Mouse (Mus musculus) gastrocnemius, postnatal 14 days (tissue): ENCODE measurements around the gene Unk. TPM values are rescaled to one million over a fixed set of nuclear protein-coding genes. Genes with fewer than 3 reads are reported as not detected.

ENCODE experiments used
- DNase-seq: peaks from one replicate; pipeline ENCODE4 v3.0.0; 2021; ENCODE audit warnings: mixed read lengths
- intact Hi-C: fragments of 180-260 bp; cut with DNase I; formaldehyde crosslinking; loops from one replicate; pipeline ENCODE4 v1.15.1; 2025; ENCODE audit warnings: low total_unique reads
- long read RNA-seq, 2 experiments: library from polyadenylated mRNA; stranded (forward); transcript quantifications; one replicate each; pipeline ENCODE4 v2.0.0; 2021
- total RNA-seq, 2 experiments: library from RNA; stranded (reverse); gene quantifications; 2 replicates each; pipeline ENCODE4 v1.2.3; 2021

Gene Unk
- total RNA-seq: 1 to 10 TPM; 7.3 to 7.7 TPM
- long read RNA-seq, experiment 1, partial matches to known transcripts: 2 of 8 reads
- long read RNA-seq, experiment 1, other reads (novel, unspliced or antisense): 4 of 8 reads
- long read RNA-seq, experiment 2, transcript Unk-201 (16 exons, 3,735 nt): major isoform, 5 of 7 reads
- long read RNA-seq, experiment 2, partial matches to known transcripts: 2 of 7 reads
- long read RNA-seq, experiment 2, other reads (novel, unspliced or antisense): 0 of 7 reads

DNA sequence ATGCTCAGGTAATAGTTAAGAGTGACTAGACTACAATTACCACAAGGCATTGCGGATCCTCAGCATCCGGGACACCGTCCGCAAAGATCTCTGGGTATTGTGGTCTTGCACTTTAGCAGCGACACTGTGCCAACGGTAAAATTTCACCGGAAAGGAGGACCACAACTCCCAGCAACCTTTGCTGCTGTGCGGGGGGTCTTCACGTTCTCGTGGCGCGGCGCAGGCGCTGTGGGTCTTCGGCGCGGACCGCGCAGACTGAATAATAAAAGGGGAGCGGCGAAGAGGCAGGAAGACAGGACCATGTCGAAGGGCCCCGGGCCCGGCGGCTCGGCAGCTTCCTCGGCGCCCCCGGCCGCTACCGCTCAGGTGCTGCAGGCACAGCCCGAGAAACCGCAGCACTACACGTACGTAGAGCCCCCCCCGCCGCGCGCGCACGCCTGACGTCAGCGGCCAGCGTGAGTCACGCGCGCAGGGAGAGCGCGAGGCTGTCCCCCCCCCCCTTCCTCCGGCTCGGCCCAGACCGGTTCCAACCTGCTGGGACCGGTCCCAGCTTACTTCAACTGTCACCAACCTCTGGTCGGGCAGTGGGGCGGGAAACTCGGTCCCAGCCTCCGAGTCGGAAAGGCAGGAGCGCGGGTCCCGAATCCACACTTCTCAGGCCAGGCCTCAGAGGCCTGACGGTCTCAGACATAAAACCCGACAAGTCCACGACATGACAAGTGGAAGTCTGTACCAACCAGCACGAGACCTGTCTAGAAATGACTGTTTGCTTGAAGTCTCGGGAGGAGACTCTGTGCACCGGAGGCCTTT, at the start of gene Unk:
Unk (plus strand) TSS at position 235 of the 810 bp plus-strand sequence.
- intact Hi-C loops: loop anchor here (10.0 kb wide), 1 partner anchor 105 kb away; the partner anchor contains the start of genes Mrpl38 and Trim65
- DNase-seq: peak; percentile 96

DNA sequence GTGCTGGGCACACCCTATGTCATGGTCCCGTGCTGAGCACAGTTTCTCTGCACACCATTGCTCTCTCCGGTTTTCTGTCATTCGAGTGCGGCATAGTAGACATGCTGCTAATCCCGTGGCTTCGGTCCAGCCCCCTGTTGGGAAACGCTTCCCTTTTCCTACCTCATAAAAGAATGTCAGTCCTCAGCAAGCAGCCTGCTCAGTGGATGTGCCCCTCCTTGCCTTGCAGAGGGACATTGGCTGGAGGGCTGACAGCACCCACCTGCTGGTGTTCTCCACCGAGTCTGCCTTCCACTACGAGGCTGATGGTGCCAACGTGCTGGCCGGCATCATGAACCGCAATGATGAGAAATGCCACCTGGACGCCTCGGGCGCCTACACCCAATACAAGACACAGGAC, 47.6 kb upstream of the Unk start:
- intact Hi-C loops: no loop called here
- no peak for DNase-seq

DNA sequence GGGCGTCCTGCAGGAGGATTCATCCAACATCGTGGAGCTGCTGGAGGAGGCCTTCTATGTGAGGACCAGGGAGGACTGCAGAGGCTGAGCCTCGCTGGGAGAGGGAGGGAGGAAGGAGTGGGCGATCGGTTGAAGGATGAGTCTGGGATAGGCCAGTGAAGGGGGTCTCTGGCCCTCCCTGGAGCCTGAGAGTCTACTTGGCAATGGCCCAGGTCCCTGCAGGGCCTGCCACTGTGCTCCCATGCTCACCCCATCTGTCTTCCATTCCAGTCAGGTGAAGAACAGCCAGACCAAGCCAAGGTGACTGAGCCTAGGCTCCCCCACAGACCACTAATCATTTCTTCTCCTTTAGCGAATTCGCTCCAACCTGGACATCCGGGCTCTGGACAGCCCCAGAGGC, 46.8 kb upstream of the Unk start:
- intact Hi-C loops: no loop called here
- DNase-seq: no peak

DNA sequence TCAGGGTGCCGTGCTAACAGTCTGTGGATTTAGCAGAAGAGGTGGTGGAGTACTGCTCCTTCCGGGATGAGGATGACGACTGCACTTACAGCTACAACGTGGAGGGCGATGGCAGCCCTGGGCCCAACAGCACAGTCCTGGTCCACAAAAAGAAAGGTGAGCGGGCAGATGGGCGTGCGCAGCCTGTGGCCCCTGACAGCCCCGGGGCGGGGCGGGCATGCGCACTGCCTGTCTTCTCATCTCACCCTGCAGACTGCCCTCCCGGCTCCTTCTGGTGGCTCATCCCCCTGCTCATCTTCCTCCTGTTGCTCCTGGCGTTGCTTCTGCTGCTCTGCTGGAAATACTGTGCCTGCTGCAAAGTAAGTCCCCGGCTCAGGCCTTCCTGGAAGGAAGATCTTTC, 40.4 kb upstream of the Unk start:
- DNase-seq: no peak
- intact Hi-C loops: no loop called here

DNA sequence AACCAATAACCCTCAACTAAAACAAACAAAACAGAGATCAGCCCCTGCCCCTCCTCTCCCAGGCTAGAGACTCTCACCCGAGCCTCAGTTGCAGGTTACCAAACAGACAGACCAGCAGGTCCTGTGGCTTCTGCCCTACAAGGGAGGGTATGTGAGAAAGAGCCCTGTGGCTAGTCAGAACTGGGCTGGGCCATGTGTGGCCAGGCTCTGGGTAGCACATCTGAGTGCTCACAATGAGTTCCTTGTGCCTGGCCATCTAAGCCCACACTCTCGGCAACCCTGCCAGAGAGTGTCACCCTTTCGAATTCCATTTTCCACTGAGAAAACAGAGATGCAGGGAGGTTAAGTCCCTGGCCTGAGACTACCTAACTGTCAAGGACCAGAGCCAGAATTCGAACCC, 38.0 kb upstream of the Unk start:
- DNase-seq: no peak
- intact Hi-C loops: no loop called here

DNA sequence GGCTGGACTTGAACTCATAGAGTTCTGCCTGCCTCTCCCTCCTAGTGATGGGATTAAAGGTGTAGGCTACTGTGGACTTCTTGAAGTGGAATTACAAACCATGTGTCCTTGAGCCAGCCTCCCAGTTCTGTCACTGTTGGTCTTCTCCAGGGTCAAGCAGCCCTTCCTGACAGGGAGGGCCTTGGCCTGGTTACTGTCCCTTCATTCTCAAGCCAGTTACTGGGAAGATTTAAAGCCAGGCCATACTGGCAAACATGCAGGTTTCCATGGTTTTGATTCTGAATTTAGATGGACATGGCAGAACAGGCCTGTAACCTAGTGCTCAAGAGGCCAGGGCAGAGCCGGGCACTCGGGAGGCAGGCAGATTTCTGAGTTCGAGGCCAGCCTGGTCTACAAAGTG, 34.9 kb upstream of the Unk start:
- intact Hi-C loops: no loop called here

DNA sequence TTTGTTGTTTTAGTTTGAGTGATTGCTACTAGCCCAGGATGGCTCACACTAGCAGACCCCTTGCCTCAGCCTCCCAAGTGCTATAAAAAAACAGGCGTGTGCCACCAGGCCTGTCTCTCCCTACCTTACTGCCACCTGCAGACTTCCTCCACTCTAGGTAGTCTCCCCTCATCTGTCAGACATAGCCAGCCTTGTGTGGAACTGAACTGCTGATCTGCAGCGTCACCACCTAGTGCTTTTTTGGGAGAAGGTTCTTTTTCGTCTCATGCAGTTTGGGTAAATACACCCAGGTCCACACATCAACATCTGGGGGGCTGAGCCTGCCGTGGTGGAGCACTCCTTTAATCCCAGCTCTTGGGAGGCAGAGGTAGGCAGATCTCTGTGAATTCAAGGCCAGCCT, 33.1 kb upstream of the Unk start:
- DNase-seq: no peak
- intact Hi-C loops: no loop called here

More for the DNA sequence above, 34.9 kb upstream of the Unk start:
- DNase-seq: no peak

DNA sequence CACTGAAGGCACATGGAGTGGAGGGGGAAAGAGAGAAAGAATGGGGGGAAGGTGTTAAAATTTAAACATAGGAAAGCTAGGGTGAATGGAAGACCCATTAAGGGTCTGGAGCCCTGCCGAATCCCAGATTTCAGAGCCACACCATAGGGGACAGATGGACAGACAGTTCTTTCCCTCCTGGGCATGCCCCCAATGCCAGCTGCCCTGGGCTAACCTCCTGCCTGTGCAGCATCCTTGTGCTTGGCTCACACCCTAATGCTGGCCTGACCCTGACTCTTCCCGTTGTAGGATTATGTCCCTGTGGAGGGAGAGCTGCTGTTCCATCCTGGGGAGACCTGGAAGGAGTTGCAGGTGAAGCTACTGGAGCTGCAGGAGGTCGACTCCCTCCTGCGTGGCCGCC, 32.5 kb upstream of the Unk start:
- intact Hi-C loops: no loop called here

DNA sequence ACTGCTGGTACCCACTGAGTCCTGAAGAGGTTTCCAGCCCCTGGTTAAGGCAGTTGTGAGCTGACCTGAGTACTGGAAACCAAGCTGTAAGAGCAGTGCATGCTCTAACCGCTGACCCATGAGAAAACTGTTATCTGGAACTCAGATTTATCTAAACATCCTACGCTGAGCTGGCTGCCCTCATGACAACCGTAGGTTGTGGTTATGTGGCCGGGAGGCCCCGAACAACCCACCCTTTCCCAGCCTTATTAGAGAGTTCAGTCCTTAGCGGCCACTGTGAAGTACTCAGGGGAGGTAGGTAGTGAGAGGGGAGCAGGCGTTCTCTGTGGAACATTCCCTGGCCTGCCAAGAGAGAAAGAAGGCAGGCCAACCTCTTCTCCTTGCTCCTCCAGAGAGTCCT, 31.1 kb upstream of the Unk start:
- DNase-seq: no peak
- intact Hi-C loops: no loop called here

More for the DNA sequence above, 32.5 kb upstream of the Unk start:
- DNase-seq: no peak

DNA sequence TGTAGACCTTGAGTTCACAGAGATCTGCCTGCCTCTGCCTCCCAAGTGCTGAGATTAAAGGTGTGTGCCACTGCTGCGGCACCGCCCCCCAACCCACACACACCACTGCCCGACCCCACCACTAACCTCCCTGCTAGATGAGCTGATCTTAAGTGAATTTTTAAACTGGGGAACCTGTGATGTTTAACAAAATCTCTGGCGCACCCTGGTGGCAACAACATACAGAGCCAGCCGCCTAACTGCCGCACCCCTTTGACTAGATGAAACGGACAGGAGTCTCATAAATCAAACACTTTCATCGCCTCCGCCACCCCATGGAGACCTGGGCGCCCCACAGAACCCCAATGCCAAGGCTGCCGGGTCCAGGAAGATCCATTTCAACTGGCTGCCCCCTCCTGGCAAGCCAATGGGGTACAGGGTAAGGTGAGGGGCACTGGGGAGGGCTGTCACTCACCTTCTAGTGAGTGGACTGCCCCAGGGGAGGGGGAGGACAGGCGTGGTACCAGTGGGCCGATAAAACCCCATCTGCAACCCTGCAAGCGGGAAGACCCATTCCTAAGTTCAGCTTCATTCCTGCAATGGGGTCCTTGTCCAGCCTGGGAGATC, 30.5 kb upstream of the Unk start:
- intact Hi-C loops: loop anchor here (2.0 kb wide), 1 partner anchor 61 kb away; no protein-coding TSS in a partner anchor
- peak; percentile 74 for DNase-seq

DNA sequence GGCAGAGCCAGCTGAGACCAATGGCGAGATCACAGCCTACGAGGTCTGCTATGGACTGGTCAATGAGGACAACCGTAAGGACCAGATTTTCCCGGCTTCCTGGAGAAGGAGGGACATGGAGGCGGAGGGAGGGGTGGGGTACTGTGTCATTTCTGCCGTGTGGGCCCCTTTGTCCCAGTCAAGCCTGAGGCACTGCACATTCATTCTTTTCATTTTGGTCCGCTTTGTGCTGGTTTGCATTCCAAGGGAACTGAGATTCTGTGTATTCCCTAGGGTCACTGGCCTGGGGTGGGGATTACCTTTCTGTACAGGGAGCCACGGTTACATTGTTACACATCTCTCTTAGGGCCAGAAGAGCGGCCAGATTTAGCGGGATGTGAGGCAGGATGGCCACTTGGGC, 29.5 kb upstream of the Unk start:
- no peak for DNase-seq
- intact Hi-C loops: loop anchor here (2.0 kb wide), 1 partner anchor 62 kb away; no protein-coding TSS in a partner anchor

DNA sequence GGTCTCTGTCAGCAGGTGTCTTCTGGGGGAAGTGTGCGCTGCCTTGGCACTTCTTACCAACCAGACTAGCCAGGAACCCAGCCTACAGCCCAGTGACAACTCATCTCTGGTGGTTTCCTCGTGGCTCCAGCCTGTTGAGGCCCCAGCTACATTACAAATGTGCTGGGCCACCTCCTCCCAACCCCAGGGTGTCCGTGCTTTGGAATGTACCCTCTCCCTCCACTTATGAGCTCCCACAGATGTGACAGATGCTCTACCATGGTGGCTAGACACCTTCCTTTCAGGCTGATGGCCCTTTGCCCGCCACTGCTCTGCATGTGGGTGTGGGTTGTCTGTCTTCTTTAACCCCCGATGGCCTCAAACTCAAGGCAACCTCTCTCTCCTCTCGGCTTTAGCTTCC, 28.4 kb upstream of the Unk start:
- DNase-seq: no peak
- intact Hi-C loops: loop anchor here (2.0 kb wide), 1 partner anchor 63 kb away; no protein-coding TSS in a partner anchor

DNA sequence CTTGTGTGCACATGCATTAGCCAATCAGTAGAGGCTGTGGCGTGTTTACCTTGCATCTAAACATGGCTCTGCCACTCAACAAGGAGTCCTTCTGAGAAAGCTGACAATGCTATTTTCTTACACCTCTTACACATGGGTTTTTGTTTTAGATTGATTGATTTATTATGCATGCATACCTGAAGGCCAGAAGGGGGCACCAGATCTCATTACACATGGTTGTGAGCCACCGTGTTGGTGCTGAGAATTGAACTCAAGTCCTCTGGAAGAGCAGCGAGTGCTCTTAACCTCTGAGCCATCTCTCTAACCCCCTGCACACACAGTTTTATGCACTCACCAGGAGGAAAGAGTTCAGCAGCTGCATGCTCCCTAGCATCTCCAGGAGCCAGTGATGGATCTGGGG, 27.2 kb upstream of the Unk start:
- DNase-seq: no peak
- intact Hi-C loops: no loop called here

DNA sequence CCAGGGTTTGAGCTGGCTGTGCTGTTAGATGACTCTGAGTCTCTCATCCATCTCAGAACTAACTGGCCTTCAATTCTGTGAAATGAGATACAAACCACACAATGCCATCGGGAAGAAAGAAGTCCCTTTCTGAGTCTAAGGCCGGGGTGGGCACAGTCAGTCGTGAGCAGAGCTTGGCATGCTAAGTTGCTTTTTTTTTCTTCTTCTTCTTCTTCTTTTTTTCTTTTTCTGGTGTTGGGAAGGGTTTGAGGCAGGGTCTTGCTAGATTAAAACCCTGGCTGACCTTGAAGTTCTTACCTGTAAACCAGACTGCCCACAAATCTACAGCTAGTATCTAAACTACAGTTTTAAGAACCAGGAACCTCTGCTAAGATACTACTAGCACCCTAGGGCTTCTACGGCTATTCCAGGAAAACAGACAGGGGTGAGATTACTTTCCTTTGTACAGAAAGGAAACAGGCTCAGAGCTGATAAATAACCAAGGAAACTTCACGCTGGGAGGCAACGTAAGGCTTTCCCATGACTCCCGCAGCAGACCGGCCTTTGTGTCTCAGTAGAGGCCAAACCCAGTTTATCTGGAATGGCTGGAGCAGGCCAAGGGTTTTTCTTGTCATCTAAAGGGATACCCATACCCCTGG, 25.8 kb upstream of the Unk start:
- DNase-seq: no peak
- intact Hi-C loops: no loop called here

DNA sequence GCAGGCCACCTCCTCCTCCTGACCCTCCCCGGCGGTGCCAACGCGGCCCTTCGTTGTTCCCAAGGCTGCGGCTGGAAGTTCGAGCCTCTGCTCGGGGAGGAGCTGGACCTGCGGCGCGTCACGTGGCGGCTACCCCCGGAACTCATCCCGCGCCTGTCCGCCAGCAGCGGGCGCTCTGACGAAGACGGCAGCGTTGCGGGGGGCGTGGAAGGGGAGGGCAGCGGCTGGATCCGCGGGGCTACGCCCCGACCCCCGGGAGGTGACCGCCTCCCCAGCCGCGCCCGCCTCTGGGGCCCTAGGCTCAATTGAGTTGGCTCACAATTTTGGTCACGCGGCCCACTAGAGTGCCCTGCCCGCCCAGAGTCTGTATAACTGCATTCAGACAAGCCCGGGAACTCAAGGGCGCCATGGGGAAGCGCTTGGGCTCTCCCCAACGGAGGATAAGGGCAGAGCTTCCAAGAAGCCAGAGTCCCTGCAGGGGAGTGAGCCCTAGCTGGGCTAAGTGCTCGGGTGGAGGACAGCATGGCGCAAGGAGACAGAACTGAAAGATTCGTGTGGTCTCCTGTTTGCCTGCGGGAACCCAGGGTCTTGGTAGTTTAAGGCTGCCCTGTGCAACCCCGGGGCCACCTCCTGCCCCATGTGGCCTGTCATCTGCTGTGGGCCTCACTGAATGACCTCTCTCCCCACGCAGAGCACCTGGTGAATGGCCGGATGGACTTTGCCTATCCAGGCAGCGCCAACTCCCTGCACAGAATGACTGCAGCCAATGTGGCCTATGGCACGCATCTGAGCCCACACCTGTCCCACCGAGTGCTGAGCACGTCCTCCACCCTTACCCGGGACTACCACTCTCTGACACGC, 25.1 kb upstream of the Unk start:
- intact Hi-C loops: no loop called here
- DNase-seq: peak; percentile 87

DNA sequence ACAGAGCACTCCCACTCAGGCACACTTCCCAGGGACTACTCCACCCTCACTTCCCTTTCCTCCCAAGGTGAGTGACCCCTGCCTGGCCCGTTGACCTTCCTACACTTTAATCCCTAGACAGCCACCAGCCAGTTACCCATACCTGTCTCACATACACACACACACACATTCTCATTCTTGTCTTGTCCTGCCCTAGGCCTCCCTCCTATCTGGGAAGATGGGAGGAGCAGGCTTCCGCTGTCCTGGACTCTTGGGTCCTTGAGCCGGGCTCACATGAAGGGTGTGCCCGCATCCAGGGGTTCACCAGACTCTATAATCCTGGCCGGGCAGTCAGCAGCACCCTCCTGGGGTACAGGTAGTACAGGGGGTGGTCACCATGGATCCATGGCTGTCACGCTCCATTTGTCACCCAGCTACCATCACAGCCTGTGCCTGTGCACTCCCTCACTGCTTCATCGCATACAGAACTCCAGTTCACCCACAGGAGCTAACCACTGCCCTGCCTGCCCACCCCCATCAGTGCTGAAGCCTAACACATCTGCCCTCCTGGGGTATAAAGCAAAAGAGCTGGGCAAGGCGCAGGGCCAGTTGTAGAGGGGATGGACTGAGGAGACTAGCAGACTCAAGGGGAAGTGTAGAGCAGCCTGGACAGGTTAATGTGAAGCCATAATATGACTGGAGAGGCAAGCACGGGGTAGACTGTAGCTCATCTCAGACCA, 24.3 kb upstream of the Unk start:
- DNase-seq: no peak
- intact Hi-C loops: no loop called here

DNA sequence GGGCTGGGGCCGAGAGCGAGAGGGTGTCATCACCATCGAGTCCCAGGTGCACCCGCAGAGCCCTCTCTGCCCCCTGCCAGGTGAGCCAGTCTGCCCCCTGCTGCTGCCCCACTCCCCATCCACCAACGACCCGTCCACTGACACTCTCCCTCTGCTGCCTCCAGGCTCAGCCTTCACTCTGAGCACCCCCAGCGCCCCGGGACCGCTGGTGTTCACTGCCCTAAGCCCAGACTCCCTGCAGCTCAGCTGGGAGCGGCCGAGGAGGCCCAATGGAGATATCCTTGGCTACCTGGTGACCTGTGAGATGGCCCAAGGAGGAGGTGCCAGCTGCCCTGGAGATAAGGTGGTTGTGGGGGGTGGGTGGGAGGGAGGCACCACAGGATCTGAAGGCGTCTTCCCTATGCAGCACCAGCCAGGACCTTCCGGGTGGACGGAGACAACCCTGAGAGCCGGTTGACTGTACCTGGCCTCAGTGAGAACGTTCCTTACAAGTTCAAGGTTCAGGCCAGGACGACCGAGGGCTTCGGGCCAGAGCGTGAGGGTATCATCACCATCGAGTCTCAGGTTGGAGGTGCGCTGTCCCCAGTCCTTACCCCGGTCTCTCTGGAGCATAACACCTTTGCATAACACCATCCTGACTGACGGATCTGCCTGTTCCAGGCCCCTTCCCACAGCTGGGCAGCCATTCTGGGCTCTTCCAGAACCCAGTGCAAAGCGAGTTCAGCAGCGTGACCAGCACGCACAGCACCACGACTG, 22.8 kb upstream of the Unk start:
- no peak for DNase-seq
- intact Hi-C loops: no loop called here

DNA sequence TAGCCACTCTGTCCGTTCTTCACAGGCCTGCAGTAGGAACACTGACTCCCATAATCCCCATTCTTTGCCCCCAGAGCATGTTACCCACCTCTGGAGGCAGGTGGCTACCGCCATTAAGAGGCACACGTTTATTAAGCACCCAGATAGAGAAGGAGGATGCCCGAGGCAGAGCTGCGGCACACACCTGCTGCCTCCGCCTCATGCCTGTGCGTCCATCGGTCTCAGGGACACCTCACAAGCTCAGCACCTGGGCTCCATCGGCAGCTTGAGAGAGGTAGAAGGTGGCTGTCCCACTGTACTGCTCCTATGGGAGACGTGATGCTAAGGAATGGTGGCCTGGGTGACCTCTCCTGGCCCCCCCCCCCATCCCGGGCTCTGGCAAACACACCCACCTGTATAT, 21.7 kb upstream of the Unk start:
- intact Hi-C loops: no loop called here
- DNase-seq: no peak
